Mouse (Mus musculus) cortical plate, adult 2 months (tissue): ENCODE measurements around the gene Gm17657.
A peak's percentile ranks its signal among the peaks of the same experiment; 100 is the strongest.

Experiments used
- CTCF ChIP-seq: fragments of 200-500 bp; IDR thresholded peaks from 2 replicates; pipeline ENCODE4 v1.5.1; 2011; ENCODE audit warnings: mild to moderate bottlenecking, control low read depth, low read length; ENCODE audit not compliant: insufficient read depth; ENCODE audit errors: extremely low read depth
- POLR2A ChIP-seq: fragments of 200-500 bp; IDR thresholded peaks from 2 replicates; pipeline ENCODE4 v1.6.1; 2011; ENCODE audit warnings: mild to moderate bottlenecking, low read length, control low read depth; ENCODE audit not compliant: insufficient read depth; ENCODE audit errors: extremely low read depth

DNA sequence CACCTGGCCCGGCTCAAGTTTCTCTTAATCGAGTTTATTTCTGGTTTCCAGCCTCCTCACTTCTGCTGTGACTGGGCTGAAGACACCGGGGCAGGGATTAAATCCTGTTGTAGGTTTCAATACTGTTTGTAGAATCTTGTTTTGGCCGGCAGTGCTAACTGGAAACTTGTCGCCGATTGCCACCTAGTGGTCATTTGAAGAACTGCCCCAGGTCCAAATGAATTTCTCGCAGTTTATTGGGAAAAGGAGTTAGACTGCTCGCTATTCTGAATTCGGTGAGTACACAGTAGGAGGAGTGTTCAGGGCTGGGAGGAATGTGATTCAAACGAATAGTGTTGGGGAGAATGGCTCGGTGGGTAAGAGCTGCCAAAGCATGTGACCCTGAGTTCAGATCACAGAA is 35.0 kb downstream of the Gm17657 start:
- TF ChIP-seq POLR2A, result no peak
- peak; percentile 89 for TF ChIP-seq CTCF
